Mouse (Mus musculus) hindbrain, embryonic 16.5 days (tissue): Measurements from ENCODE around the gene Wipf1. TPM values are rescaled to one million over a fixed set of nuclear protein-coding genes. Genes with fewer than 3 reads are reported as not detected.
A peak's percentile ranks its signal among the peaks of the same experiment; 100 is the strongest.

Source experiments
- ATAC-seq: fragments of 200-750 bp; cut with Nextera tagmentation; 2 replicates; pipeline ENCODE4 v1.8.0; 2017; ENCODE audit warnings: moderate TSS enrichment, moderate library complexity
- H3K27ac ChIP-seq: fragments of 300-500 bp; sonication (generic); 2 replicates; pipeline ENCODE4 v1.5.1; 2014; ENCODE audit warnings: low read depth, mild to moderate bottlenecking, control low read depth, low read length, moderate library complexity
- H3K27me3 ChIP-seq: fragments of 300-500 bp; sonication (generic); replicated peaks from 2 replicates; pipeline ENCODE4 v1.6.1; 2014; ENCODE audit warnings: low read length; ENCODE audit not compliant: control insufficient read depth, insufficient read depth
- H3K36me3 ChIP-seq: fragments of 300-500 bp; sonication (generic); 2 replicates; pipeline ENCODE4 v1.6.1; 2014; ENCODE audit warnings: mild to moderate bottlenecking, low read length, moderate library complexity, mixed read lengths; ENCODE audit not compliant: control insufficient read depth, insufficient read depth
- H3K4me1 ChIP-seq: fragments of 300-500 bp; sonication (generic); 2 replicates; pipeline ENCODE4 v1.6.1; 2014; ENCODE audit warnings: low read depth, low read length; ENCODE audit not compliant: control insufficient read depth, insufficient read depth
- H3K4me2 ChIP-seq: fragments of 300-500 bp; sonication (generic); 2 replicates; pipeline ENCODE4 v1.6.1; 2014; ENCODE audit warnings: mild to moderate bottlenecking, low read length, control low read depth, moderate library complexity
- H3K4me3 ChIP-seq: fragments of 300-500 bp; sonication (generic); 2 replicates; pipeline ENCODE4 v1.5.1; 2014; ENCODE audit warnings: mild to moderate bottlenecking, low read length, control low read depth, moderate library complexity
- H3K9ac ChIP-seq: fragments of 300-500 bp; sonication (generic); 2 replicates; pipeline ENCODE4 v1.6.1; 2014; ENCODE audit warnings: low read depth, mild to moderate bottlenecking, control low read depth, low read length, moderate library complexity
- H3K9me3 ChIP-seq: fragments of 300-500 bp; sonication (generic); 2 replicates; pipeline ENCODE4 v1.6.1; 2014; ENCODE audit warnings: mild to moderate bottlenecking, low read length, moderate library complexity; ENCODE audit not compliant: control insufficient read depth
- WGBS: fragments of 180-500 bp; shearing (Covaris S2); extraction: QIAGEN DNeasy Blood & Tissue Kit; methylation state at CpG from one replicate; pipeline ENCODE4 v1.1.7; 2014; 5-methylcytosine and 5-hydroxymethylcytosine counted together
- polyA plus RNA-seq: library from polyadenylated mRNA; unstranded; fragments of >200 nt; fragmentation: Nextera tagmentation; extraction: Ambion mirVana; gene quantifications from 2 replicates; pipeline ENCODE4 v1.2.1, GENCODE M21; 2015

The Wipf1 gene
- polyA plus RNA-seq, 1 experiment from 2014 or later: 2.4 TPM

GRCm38 (mm10) chr2:73460168-73460567 lies 69.4 kb downstream of the Wipf1 start:
- Histone ChIP-seq H3K27ac (no peak overlapping the region), H3K4me1 (no peaks in the 10 kb centered on the region), H3K9me3 (no peaks in the 10 kb centered on the region), H3K4me3 (no peak overlapping the region), H3K36me3 (no peaks in the 10 kb centered on the region), H3K4me2 (no peak overlapping the region), H3K27me3 (no peaks in the 10 kb centered on the region), H3K9ac (no peak overlapping the region)
- ATAC-seq: no peak
- 53% methylated on average over 3 of the region's 3 CpGs for WGBS

- no peaks in the 10 kb centered on the region for H3K9me3 ChIP-seq
- no peak overlapping the region for H3K4me2 ChIP-seq
- H3K9ac ChIP-seq: no peak overlapping the region
- H3K4me1 ChIP-seq: no peaks in the 10 kb centered on the region
- H3K27ac ChIP-seq: no peak overlapping the region
- WGBS: 84% methylated on average over 4 of the region's 4 CpGs
- ATAC-seq: no peak
- no peak overlapping the region for H3K4me3 ChIP-seq
- no peaks in the 10 kb centered on the region for H3K27me3 ChIP-seq
- H3K36me3 ChIP-seq: no peaks in the 10 kb centered on the region
Measured at GRCm38 (mm10) chr2:73459607-73460153, 69.9 kb downstream of the Wipf1 start.

GRCm38 (mm10) chr2:73456886-73457285 lies 72.6 kb downstream of the Wipf1 start:
- Histone ChIP-seq H3K27ac (no peak overlapping the region), H3K4me1 (no peaks in the 10 kb centered on the region), H3K9ac (no peak overlapping the region), H3K9me3 (no peaks in the 10 kb centered on the region), H3K4me2 (no peak overlapping the region), H3K4me3 (no peak overlapping the region), H3K27me3 (no peaks in the 10 kb centered on the region), H3K36me3 (no peaks in the 10 kb centered on the region)
- ATAC-seq: no peak
- 90% methylated on average over 6 of the region's 6 CpGs for WGBS

GRCm38 (mm10) chr2:73456154-73456553 lies 73.4 kb downstream of the Wipf1 start:
- ATAC-seq: 0 out of 2 replicates have a peak, but pooled peaks have one; percentile 34
- WGBS: 72% methylated on average over 3 of the region's 3 CpGs
- no peak overlapping the region for H3K9ac ChIP-seq
- H3K4me3 ChIP-seq: no peak overlapping the region
- H3K27me3 ChIP-seq: no peaks in the 10 kb centered on the region
- no peaks in the 10 kb centered on the region for H3K36me3 ChIP-seq
- no peak overlapping the region for H3K27ac ChIP-seq
- H3K4me1 ChIP-seq: no peaks in the 10 kb centered on the region
- H3K9me3 ChIP-seq: no peaks in the 10 kb centered on the region
- no peak overlapping the region for H3K4me2 ChIP-seq

GRCm38 (mm10) chr2:73455541-73455940 lies 74.0 kb downstream of the Wipf1 start:
- WGBS: 88% methylated on average over 4 of the region's 4 CpGs
- no peaks in the 10 kb centered on the region for H3K9me3 ChIP-seq
- no peak overlapping the region for H3K9ac ChIP-seq
- ATAC-seq: no peak
- H3K4me3 ChIP-seq: no peak overlapping the region
- H3K4me1 ChIP-seq: peaks cover 2% of the 10 kb centered on the region; the same call in 1 of the 2 replicates
- no peaks in the 10 kb centered on the region for H3K27me3 ChIP-seq
- no peak overlapping the region for H3K4me2 ChIP-seq
- H3K36me3 ChIP-seq: no peaks in the 10 kb centered on the region
- H3K27ac ChIP-seq: no peak overlapping the region

GRCm38 (mm10) chr2:73454682-73455081 lies 74.9 kb downstream of the Wipf1 start:
- Histone ChIP-seq H3K9me3 (no peaks in the 10 kb centered on the region), H3K4me2 (no peak overlapping the region), H3K36me3 (no peaks in the 10 kb centered on the region), H3K9ac (no peak overlapping the region), H3K27ac (no peak overlapping the region), H3K4me1 (peaks cover 6% of the 10 kb centered on the region; the same call in 1 of the 2 replicates), H3K27me3 (no peaks in the 10 kb centered on the region), H3K4me3 (no peak overlapping the region)
- 92% methylated on average over 13 of the region's 13 CpGs for WGBS
- ATAC-seq: no peak

GRCm38 (mm10) chr2:73454186-73454585 lies 75.3 kb downstream of the Wipf1 start:
- WGBS: 81% methylated on average over 4 of the region's 4 CpGs
- Histone ChIP-seq H3K4me3 (no peak overlapping the region), H3K27ac (no peak overlapping the region), H3K9me3 (no peaks in the 10 kb centered on the region), H3K9ac (no peak overlapping the region), H3K4me2 (no peak overlapping the region), H3K36me3 (no peaks in the 10 kb centered on the region), H3K27me3 (no peaks in the 10 kb centered on the region), H3K4me1 (peaks cover 6% of the 10 kb centered on the region; the same call in 1 of the 2 replicates)
- no peak for ATAC-seq

GRCm38 (mm10) chr2:73453717-73454116 lies 75.8 kb downstream of the Wipf1 start:
- Histone ChIP-seq H3K4me3 (no peak overlapping the region), H3K4me2 (no peak overlapping the region), H3K36me3 (no peaks in the 10 kb centered on the region), H3K9ac (no peak overlapping the region), H3K27me3 (no peaks in the 10 kb centered on the region), H3K9me3 (no peaks in the 10 kb centered on the region), H3K4me1 (peaks cover 6% of the 10 kb centered on the region; the same call in 1 of the 2 replicates), H3K27ac (no peak overlapping the region)
- 66% methylated on average over 4 of the region's 4 CpGs for WGBS
- ATAC-seq: no peak

GRCm38 (mm10) chr2:73453085-73453484 lies 76.4 kb downstream of the Wipf1 start:
- no peaks in the 10 kb centered on the region for H3K36me3 ChIP-seq
- H3K4me2 ChIP-seq: no peak overlapping the region
- peaks cover 6% of the 10 kb centered on the region; the same call in 1 of the 2 replicates for H3K4me1 ChIP-seq
- WGBS: 58% methylated on average over 5 of the region's 5 CpGs
- no peak overlapping the region for H3K4me3 ChIP-seq
- no peaks in the 10 kb centered on the region for H3K27me3 ChIP-seq
- no peaks in the 10 kb centered on the region for H3K9me3 ChIP-seq
- no peak for ATAC-seq
- no peak overlapping the region for H3K9ac ChIP-seq
- H3K27ac ChIP-seq: no peak overlapping the region
